Mouse (Mus musculus) cerebellum, adult 2 months (tissue): Measurements from ENCODE around the gene Arhgap10.

Source experiments
- CTCF ChIP-seq: fragments of 200-500 bp; IDR thresholded peaks from 2 replicates; pipeline ENCODE4 v1.5.1; 2011; ENCODE audit warnings: low read depth, mild to moderate bottlenecking, control low read depth, low read length, moderate library complexity, borderline replicate concordance; ENCODE audit not compliant: insufficient read depth
- POLR2A ChIP-seq: fragments of 200-500 bp; IDR thresholded peaks from 2 replicates; pipeline ENCODE4 v1.6.1; 2011; ENCODE audit warnings: low read length, control low read depth, borderline replicate concordance; ENCODE audit not compliant: insufficient read depth

GRCm38 (mm10) chr8:77310541-77310940 is 207.2 kb downstream of the Arhgap10 start:
- TF ChIP-seq POLR2A (no peak), CTCF (no peak)
